23 mouse cellular contexts compared by ENCODE assay signal in the genomic region with DNA sequence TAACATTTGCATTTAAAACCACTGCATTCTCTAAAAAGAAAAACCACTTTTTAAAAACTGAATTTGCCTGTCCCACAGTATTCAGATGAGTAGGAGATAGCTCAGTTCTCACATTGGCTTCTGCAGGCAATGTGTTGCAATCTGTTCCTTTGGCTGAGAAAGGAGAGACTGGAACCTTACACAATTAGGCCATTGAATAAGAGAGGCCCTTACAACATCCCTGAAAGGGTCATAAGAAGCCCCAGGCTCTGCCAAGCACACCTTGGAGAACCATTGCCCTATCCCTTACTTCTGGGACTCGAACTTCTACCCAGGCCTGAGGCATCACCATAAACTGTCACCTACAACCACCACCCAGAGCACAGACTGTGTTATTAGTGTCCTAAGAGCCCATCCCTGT. TPM values are rescaled to one million over a fixed set of nuclear protein-coding genes. Genes with fewer than 3 reads are reported as not detected.
"Had no signal": no experiment of that assay in that cellular context is flagged by ENCODE, and none has a peak within 500 bp of the region (broad histone marks: within the 10 kb centered on the region; RNA-seq: fewer than 3 reads in every experiment).

No protein-coding gene starts in this region.

- DNase-seq: kidney, adult 8-10 months; kidney, postnatal 10 days; kidney, postnatal 4 days; liver, postnatal 0 days; lung, embryonic 14.5 days; midbrain, embryonic 14.5 days; right cerebral cortex, adult 18-20 months; right cerebral cortex, postnatal 14 days; right cerebral cortex, postnatal 4 days; thymus, adult 2 months; thymus, postnatal 14 days; thymus, postnatal 4 days had no signal

- H3K4me3 ChIP-seq: kidney, embryonic 15.5 days; limb, embryonic 12.5 days; limb, embryonic 15.5 days had no signal

- H3K27ac ChIP-seq: kidney, embryonic 15.5 days; limb, embryonic 12.5 days; limb, embryonic 15.5 days; liver, embryonic 14.5 days; macrophage; stomach, postnatal 0 days had no signal

- ATAC-seq: liver, postnatal 0 days; lung, postnatal 0 days had no signal

RNA-seq across cellular contexts. Expression of gene Pkd2l1, which starts 11.7 kb away (rescaled TPM):
- total RNA-seq: layer of hippocampus, postnatal 14 days had no signal
- polyA plus RNA-seq: limb, embryonic 12.5 days; limb, embryonic 15.5 days; liver, embryonic 11.5 days; liver, embryonic 14.5 days; liver, postnatal 0 days; lung, embryonic 14.5 days; macrophage; midbrain, embryonic 14.5 days; stomach, embryonic 14.5 days; stomach, postnatal 0 days had no signal

RNA-seq across cellular contexts. Expression of gene Scd3, which starts 22.6 kb away (rescaled TPM):
- total RNA-seq: megakaryocyte-erythroid progenitor cell, adult 5-6 weeks had no signal
- polyA plus RNA-seq: limb, embryonic 12.5 days; liver, embryonic 11.5 days; liver, embryonic 14.5 days; liver, postnatal 0 days; macrophage had no signal
